ENCODE assay signal across 20 mouse cellular contexts in the genomic region with DNA sequence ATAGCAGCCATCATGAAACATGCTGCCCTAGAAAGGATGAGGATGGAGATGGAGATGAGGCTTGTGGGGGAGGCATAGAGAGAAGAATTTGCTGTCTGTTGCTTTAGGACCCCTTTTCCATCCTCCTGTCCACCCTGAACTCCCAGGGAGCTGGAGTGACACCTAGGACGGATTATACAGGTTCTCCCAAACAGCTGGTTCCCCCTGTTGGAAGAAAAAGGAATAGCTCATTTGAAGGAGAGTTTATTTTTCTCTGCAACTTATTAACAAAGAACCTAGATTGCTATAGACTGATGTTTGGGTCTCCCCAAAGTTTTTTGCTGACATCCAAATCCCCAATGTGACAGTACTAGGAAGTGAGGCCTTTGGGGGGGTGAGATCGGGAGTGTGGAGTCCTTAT. TPM values are rescaled to one million over a fixed set of nuclear protein-coding genes. Genes with fewer than 3 reads are reported as not detected.
DNase-seq lines count a peak whose midpoint lies in the region; ATAC-seq and TF ChIP-seq lines count a peak whose summit lies in the region.
"Had no signal": no experiment of that assay in that cellular context is flagged by ENCODE, and none has a peak within 500 bp of the region (broad histone marks: within the 10 kb centered on the region; RNA-seq: fewer than 3 reads in every experiment).

No protein-coding gene starts in this region.

- DNase-seq in hindbrain, embryonic 11.5 days (ENCODE audit: low spot score) = peak; percentile 10
- peak; percentile 34 for DNase-seq in lung, embryonic 14.5 days
- DNase-seq in lung, adult 2 months = no peak
- DNase-seq in MEL (ENCODE audit: low read depth, low spot score) = peak; percentile 34
- peak; percentile 59 for DNase-seq in induced T-regulatory cell, adult 2 months (ENCODE audit: low read depth)
- no peak for DNase-seq in cerebellum, postnatal 25 days
- DNase-seq in left cerebral cortex, adult 8-10 months (ENCODE audit: low spot score in 2 of 2) = no peak
- DNase-seq: cerebellum, adult 11-12 months; heart, postnatal 14 days; layer of hippocampus, adult 9-11 months had no signal

- no peak overlapping the region for H3K9ac ChIP-seq in hindbrain, embryonic 11.5 days (ENCODE audit: low read depth, low read length)
- no peak overlapping the region for H3K9ac ChIP-seq in hindbrain, embryonic 13.5 days
- no peak overlapping the region for H3K9ac ChIP-seq in lung, embryonic 14.5 days
- no peak overlapping the region for H3K9ac ChIP-seq in MEL (ENCODE audit: control insufficient read depth, low read depth, low read length, poor library complexity, severe bottlenecking)
- H3K9ac ChIP-seq: forebrain, embryonic 13.5 days; liver, embryonic 15.5 days; midbrain, embryonic 13.5 days had no signal

- TF ChIP-seq CTCF in lung, embryonic 14.5 days (IDR thresholded peaks at IDR 0.05; ENCODE audit: low read depth) = peak; percentile 29
- TF ChIP-seq CTCF in lung, adult 2 months (IDR thresholded peaks at IDR 0.05; ENCODE audit: insufficient read depth, low read length) = no peak
- TF ChIP-seq CTCF in MEL (IDR thresholded peaks at IDR 0.05 in 2 of 3, conservative IDR thresholded peaks at IDR 0.05 in 1 of 3; ENCODE audit: control insufficient read depth in 1 of 3, insufficient read depth in 1 of 3, low read depth in 2 of 3, low read length in 3 of 3, poor library complexity in 1 of 3, severe bottlenecking in 1 of 3) = peak in 2 of 3 experiments; percentile 32 to 55; a peak in 4 of 6 replicates

- no peak overlapping the region for H3K4me3 ChIP-seq in hindbrain, embryonic 11.5 days (ENCODE audit: low read depth, low read length)
- H3K4me3 ChIP-seq in hindbrain, embryonic 13.5 days = no peak overlapping the region
- no peak overlapping the region for H3K4me3 ChIP-seq in lung, embryonic 14.5 days (ENCODE audit: low read depth, low read length)
- H3K4me3 ChIP-seq in lung, adult 2 months (replicated peaks; ENCODE audit: extremely low read depth, low read depth, low read length) = no peak overlapping the region
- H3K4me3 ChIP-seq in MEL (ENCODE audit: control insufficient read depth in 1 of 2, insufficient read depth in 1 of 2, low read depth in 2 of 2, low read length in 2 of 2) = no peak overlapping the region
- H3K4me3 ChIP-seq: forebrain, embryonic 13.5 days; liver, embryonic 15.5 days; midbrain, embryonic 13.5 days had no signal

- no peak overlapping the region for H3K27ac ChIP-seq in hindbrain, embryonic 11.5 days (ENCODE audit: low read depth, low read length)
- H3K27ac ChIP-seq in hindbrain, embryonic 13.5 days = no peak overlapping the region
- H3K27ac ChIP-seq in lung, embryonic 14.5 days (ENCODE audit: low read depth) = no peak overlapping the region
- no peak overlapping the region for H3K27ac ChIP-seq in MEL (ENCODE audit: control insufficient read depth, low read depth, low read length)
- H3K27ac ChIP-seq: forebrain, embryonic 13.5 days; liver, embryonic 15.5 days; macrophage; midbrain, embryonic 13.5 days had no signal

- peaks cover 21% of the 10 kb centered on the region for H3K79me2 ChIP-seq in MEL (ENCODE audit: control insufficient read depth, insufficient read depth, low read length, poor library complexity)

- H3K4me2 ChIP-seq in hindbrain, embryonic 11.5 days (replicated peaks; ENCODE audit: low read depth, low read length) = no peak overlapping the region
- H3K4me2 ChIP-seq in hindbrain, embryonic 13.5 days = no peak overlapping the region
- H3K4me2 ChIP-seq in lung, embryonic 14.5 days = no peak overlapping the region
- H3K4me2 ChIP-seq: forebrain, embryonic 13.5 days; liver, embryonic 15.5 days; midbrain, embryonic 13.5 days had no signal

- no peak for TF ChIP-seq EP300 in MEL (IDR thresholded peaks at IDR 0.05; ENCODE audit: low read depth in 1 of 2, low read length in 2 of 2)

- peak; percentile 52 for TF ChIP-seq RAD21 in MEL (IDR thresholded peaks at IDR 0.05; ENCODE audit: low read depth, low read length)

- no peaks in the 10 kb centered on the region for H3K9me3 ChIP-seq in hindbrain, embryonic 11.5 days (ENCODE audit: control insufficient read depth, low read length)
- H3K9me3 ChIP-seq in hindbrain, embryonic 13.5 days = no peaks in the 10 kb centered on the region
- H3K9me3 ChIP-seq in lung, embryonic 14.5 days (ENCODE audit: low read depth, low read length) = no peaks in the 10 kb centered on the region
- no peaks in the 10 kb centered on the region for H3K9me3 ChIP-seq in MEL (replicated peaks; ENCODE audit: insufficient read depth, low read length)
- H3K9me3 ChIP-seq: forebrain, embryonic 13.5 days; liver, embryonic 15.5 days; midbrain, embryonic 13.5 days had no signal

- no peak for TF ChIP-seq POLR2A in lung, adult 2 months (IDR thresholded peaks at IDR 0.05; ENCODE audit: borderline replicate concordance, extremely low read depth, low read depth, low read length)
- TF ChIP-seq POLR2A in MEL (IDR thresholded peaks at IDR 0.05; ENCODE audit: control insufficient read depth in 1 of 2, insufficient read depth in 1 of 2, low read depth in 1 of 2, low read length in 2 of 2, poor library complexity in 1 of 2) = no peak

- H3K4me1 ChIP-seq in hindbrain, embryonic 11.5 days (replicated peaks; ENCODE audit: control insufficient read depth, insufficient read depth, low read length) = no peaks in the 10 kb centered on the region
- H3K4me1 ChIP-seq in hindbrain, embryonic 13.5 days (replicated peaks) = peaks cover 21% of the 10 kb centered on the region
- peaks cover 4% of the 10 kb centered on the region; the same call in 1 of the 2 replicates for H3K4me1 ChIP-seq in lung, embryonic 14.5 days (ENCODE audit: insufficient read depth)
- peaks cover 2% of the 10 kb centered on the region; the same call in 1 of the 2 replicates for H3K4me1 ChIP-seq in lung, adult 2 months (ENCODE audit: control insufficient read depth, insufficient read depth, low read length)
- peaks cover 12 to 27% of the 10 kb centered on the region in 2 experiments for H3K4me1 ChIP-seq in MEL (ENCODE audit: control insufficient read depth in 1 of 2, insufficient read depth in 2 of 2, low read length in 2 of 2)

- H3K36me3 ChIP-seq in hindbrain, embryonic 11.5 days (ENCODE audit: control insufficient read depth, insufficient read depth, low read length) = no peaks in the 10 kb centered on the region
- peaks cover 12% of the 10 kb centered on the region for H3K36me3 ChIP-seq in hindbrain, embryonic 13.5 days
- H3K36me3 ChIP-seq in lung, embryonic 14.5 days (ENCODE audit: insufficient read depth) = peaks cover 9% of the 10 kb centered on the region; the same call in 1 of the 2 replicates
- peaks cover 3 to 21% of the 10 kb centered on the region in 2 experiments for H3K36me3 ChIP-seq in MEL (ENCODE audit: control insufficient read depth in 1 of 2, insufficient read depth in 2 of 2, low read length in 2 of 2)

- WGBS in hindbrain, embryonic 11.5 days = 35% methylated on average over 2 of the region's 2 CpGs
- WGBS in hindbrain, embryonic 13.5 days = 34% methylated on average over 2 of the region's 2 CpGs
- WGBS in lung, embryonic 14.5 days = 40% methylated on average over 2 of the region's 2 CpGs
- WGBS in lung, adult 2 months = 33% methylated on average over 2 of the region's 2 CpGs

- no peak for ATAC-seq in hindbrain, embryonic 11.5 days (ENCODE audit: low FRiP score)
- ATAC-seq in hindbrain, embryonic 13.5 days (ENCODE audit: low FRiP score) = no peak
- ATAC-seq in lung, embryonic 14.5 days (ENCODE audit: insufficient read depth) = no peak
- ATAC-seq: forebrain, embryonic 13.5 days; hindbrain, embryonic 16.5 days; midbrain, embryonic 13.5 days; Patski had no signal

- no peaks in the 10 kb centered on the region for H3K27me3 ChIP-seq in hindbrain, embryonic 11.5 days (ENCODE audit: control insufficient read depth, insufficient read depth, low read length)
- peaks cover 33% of the 10 kb centered on the region for H3K27me3 ChIP-seq in hindbrain, embryonic 13.5 days
- no peaks in the 10 kb centered on the region for H3K27me3 ChIP-seq in lung, embryonic 14.5 days (ENCODE audit: insufficient read depth, low read length)
- peaks cover 16 to 17% of the 10 kb centered on the region in 2 experiments for H3K27me3 ChIP-seq in MEL (ENCODE audit: control insufficient read depth in 1 of 2, insufficient read depth in 2 of 2, low read length in 2 of 2)

RNA-seq across cellular contexts. Expression of a gene that starts 2.1 kb away (rescaled TPM):
- polyA plus RNA-seq in hindbrain, embryonic 11.5 days (2014; fragmentation: Nextera tagmentation; extraction: Ambion mirVana) = 125 and 127 TPM in 2 replicates
- 167 and 169 TPM in 2 replicates for polyA plus RNA-seq in hindbrain, embryonic 13.5 days (2015; fragmentation: Nextera tagmentation; extraction: Ambion mirVana)
- 86.5 and 89.7 TPM in 2 replicates for polyA plus RNA-seq in lung, embryonic 14.5 days (2014; fragmentation: Nextera tagmentation; extraction: Ambion mirVana)
- polyA plus RNA-seq in lung, adult 2 months (2012; rRNA removed) = 15.5 and 19.7 TPM in 2 replicates
- total RNA-seq in MEL (2012; rRNA removed) = 171 and 193 TPM in 2 replicates
- 100 to 1,000 TPM in 1 of 2 experiments, not detected in 1; 151 TPM for polyA plus RNA-seq in MEL (2012; ENCODE audit: insufficient read depth in 1 of 2, insufficient read length in 2 of 2, low read depth in 1 of 2, low replicate concordance in 2 of 2, missing spikeins in 1 of 2)
- total RNA-seq in left cerebral cortex, adult 8-10 months (2022) = 10 to 100 TPM; 53.2 to 61.1 (median 58.7) TPM

RNA-seq across cellular contexts. Expression of a gene that starts 12.7 kb away (rescaled TPM):
- polyA plus RNA-seq in hindbrain, embryonic 11.5 days (2014; fragmentation: Nextera tagmentation; extraction: Ambion mirVana) = 38.9 and 40.5 TPM in 2 replicates
- polyA plus RNA-seq in hindbrain, embryonic 13.5 days (2015; fragmentation: Nextera tagmentation; extraction: Ambion mirVana) = 31.4 and 32.3 TPM in 2 replicates
- polyA plus RNA-seq in lung, embryonic 14.5 days (2014; fragmentation: Nextera tagmentation; extraction: Ambion mirVana) = 32.8 and 36.3 TPM in 2 replicates
- 3.6 and 7.5 TPM in 2 replicates for polyA plus RNA-seq in lung, adult 2 months (2012; rRNA removed)
- total RNA-seq in MEL (2012; rRNA removed) = 28.2 and 29.0 TPM in 2 replicates
- polyA plus RNA-seq in MEL (2012; ENCODE audit: insufficient read depth in 1 of 2, insufficient read length in 2 of 2, low read depth in 1 of 2, low replicate concordance in 2 of 2, missing spikeins in 1 of 2) = 10 to 100 TPM in 1 of 2 experiments, not detected in 1; 68.6 TPM
- 10 to 100 TPM; 18.1 to 22.0 (median 19.1) TPM for total RNA-seq in left cerebral cortex, adult 8-10 months (2022)

RNA-seq across cellular contexts. Expression of a gene that starts 41.1 kb away (rescaled TPM):
- polyA plus RNA-seq in hindbrain, embryonic 11.5 days (2014; fragmentation: Nextera tagmentation; extraction: Ambion mirVana) = 58.7 and 61.0 TPM in 2 replicates
- polyA plus RNA-seq in hindbrain, embryonic 13.5 days (2015; fragmentation: Nextera tagmentation; extraction: Ambion mirVana) = 65.7 and 67.5 TPM in 2 replicates
- polyA plus RNA-seq in lung, embryonic 14.5 days (2014; fragmentation: Nextera tagmentation; extraction: Ambion mirVana) = 42.0 and 44.7 TPM in 2 replicates
- 10.2 and 16.1 TPM in 2 replicates for polyA plus RNA-seq in lung, adult 2 months (2012; rRNA removed)
- 55.9 and 58.3 TPM in 2 replicates for total RNA-seq in MEL (2012; rRNA removed)
- polyA plus RNA-seq in MEL (2012; ENCODE audit: insufficient read depth in 1 of 2, insufficient read length in 2 of 2, low read depth in 1 of 2, low replicate concordance in 2 of 2, missing spikeins in 1 of 2) = 100 to 1,000 TPM in 1 of 2 experiments, 10 to 100 TPM in 1; 50.5 to 463 TPM
- 10 to 100 TPM; 39.6 to 46.5 (median 44.0) TPM for total RNA-seq in left cerebral cortex, adult 8-10 months (2022)

RNA-seq across cellular contexts. Expression of a gene that starts 43.9 kb away (rescaled TPM):
- 0.31 and 0.37 TPM in 2 replicates for polyA plus RNA-seq in hindbrain, embryonic 11.5 days (2014; fragmentation: Nextera tagmentation; extraction: Ambion mirVana)
- 0.13 and 0.34 TPM in 2 replicates for polyA plus RNA-seq in hindbrain, embryonic 13.5 days (2015; fragmentation: Nextera tagmentation; extraction: Ambion mirVana)
- polyA plus RNA-seq in lung, embryonic 14.5 days (2014; fragmentation: Nextera tagmentation; extraction: Ambion mirVana) = not detected in 2 replicates
- 0.03 and 0.06 TPM in 2 replicates for polyA plus RNA-seq in lung, adult 2 months (2012; rRNA removed)
- total RNA-seq in MEL (2012; rRNA removed) = not detected in 2 replicates
- polyA plus RNA-seq in MEL (2012; ENCODE audit: insufficient read depth in 1 of 2, insufficient read length in 2 of 2, low read depth in 1 of 2, low replicate concordance in 2 of 2, missing spikeins in 1 of 2) = not detected
- under 1 TPM; 0.17 to 0.59 (median 0.44) TPM for total RNA-seq in left cerebral cortex, adult 8-10 months (2022)
- total RNA-seq: common myeloid progenitor, adult 5-6 weeks; granulocyte monocyte progenitor cell, adult 5-6 weeks; heart, postnatal 14 days had no signal
- polyA plus RNA-seq: kidney, embryonic 16.5 days; liver, embryonic 15.5 days; macrophage had no signal

RNA-seq across cellular contexts. Expression of a gene that starts 54.7 kb away (rescaled TPM):
- 0.70 and 1.1 TPM in 2 replicates for polyA plus RNA-seq in hindbrain, embryonic 11.5 days (2014; fragmentation: Nextera tagmentation; extraction: Ambion mirVana)
- polyA plus RNA-seq in hindbrain, embryonic 13.5 days (2015; fragmentation: Nextera tagmentation; extraction: Ambion mirVana) = 3.5 and 4.4 TPM in 2 replicates
- 0.20 TPM in 2 replicates for polyA plus RNA-seq in lung, embryonic 14.5 days (2014; fragmentation: Nextera tagmentation; extraction: Ambion mirVana)
- polyA plus RNA-seq in lung, adult 2 months (2012; rRNA removed) = 0.14 TPM in 1 of 2 replicates, not detected in the other
- 0.96 and 1.4 TPM in 2 replicates for total RNA-seq in MEL (2012; rRNA removed)
- 100 to 1,000 TPM in 1 of 2 experiments, under 1 TPM in 1; 0.65 to 745 TPM for polyA plus RNA-seq in MEL (2012; ENCODE audit: insufficient read depth in 1 of 2, insufficient read length in 2 of 2, low read depth in 1 of 2, low replicate concordance in 2 of 2, missing spikeins in 1 of 2)
- total RNA-seq in left cerebral cortex, adult 8-10 months (2022) = 1 to 10 TPM; 2.9 to 3.8 (median 3.1) TPM
- total RNA-seq: common myeloid progenitor, adult 5-6 weeks; granulocyte monocyte progenitor cell, adult 5-6 weeks; heart, postnatal 14 days had no signal
- polyA plus RNA-seq: liver, embryonic 15.5 days; macrophage had no signal

Comparison
In these comparisons a context has a peak if more than half of its experiments do, and no peak if none do; other contexts are left out.
1. DNase-seq: peak in hindbrain, embryonic 11.5 days (single experiment), lung, embryonic 14.5 days (single experiment), MEL (single experiment) and induced T-regulatory cell, adult 2 months (single experiment); none in lung, adult 2 months (single experiment), cerebellum, postnatal 25 days (0 of 2) and left cerebral cortex, adult 8-10 months (0 of 2).